Mouse (Mus musculus) stomach, postnatal 0 days (tissue): ENCODE data around the gene Naa80.

Source experiments
- CTCF ChIP-seq: IDR thresholded peaks from 2 replicates; pipeline ENCODE4 v1.5.1; 2016; ENCODE audit warnings: antibody characterized with exemption, low read depth, mild to moderate bottlenecking, moderate library complexity
- EP300 ChIP-seq: optimal IDR thresholded peaks from 2 replicates; pipeline ENCODE3; 2016; ENCODE audit warnings: antibody characterized with exemption

DNA sequence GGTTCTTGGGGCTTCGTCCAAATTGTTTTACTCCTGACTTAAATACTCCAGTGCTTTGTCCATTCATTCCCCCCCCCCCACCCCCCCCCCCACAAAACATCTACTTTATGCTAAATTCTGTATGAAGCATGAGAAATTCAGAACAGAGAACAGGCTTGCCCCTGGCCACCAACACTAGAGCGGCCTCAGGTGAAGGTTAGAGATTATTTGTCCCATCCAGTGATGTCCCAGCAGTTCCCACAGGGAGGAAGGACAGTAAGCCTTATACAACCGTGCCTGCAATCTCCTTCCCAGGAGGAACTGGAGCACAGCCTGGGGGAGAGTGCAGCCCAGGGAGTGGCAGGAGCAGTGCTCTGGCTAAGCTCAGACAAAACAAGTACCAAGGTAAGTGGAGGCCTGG lies at the start of gene Naa80:
- TF ChIP-seq CTCF (no peak), EP300 (no peak)
